Mouse (Mus musculus) brain, embryonic 14.5 days (tissue): ENCODE data around the gene Hoxa3.

Experiments
- CTCF ChIP-seq: fragments of 200-500 bp; IDR thresholded peaks from 2 replicates; pipeline ENCODE4 v1.5.1; 2012; ENCODE audit warnings: inconsistent platforms, mild to moderate bottlenecking, moderate library complexity, borderline replicate concordance; ENCODE audit not compliant: insufficient read depth, insufficient read length; ENCODE audit errors: extremely low read depth
- POLR2A ChIP-seq: fragments of 200-500 bp; IDR thresholded peaks from 2 replicates; pipeline ENCODE4 v1.6.1; 2012; ENCODE audit warnings: mild to moderate bottlenecking, inconsistent platforms, borderline replicate concordance; ENCODE audit not compliant: poor library complexity, insufficient read depth, insufficient read length, severe bottlenecking; ENCODE audit errors: extremely low read depth

- no peak for TF ChIP-seq CTCF
- no peak for TF ChIP-seq POLR2A
Observed at GRCm38 (mm10) chr6:52180726-52181125, 32.4 kb downstream of the Hoxa3 start.
